Mouse (Mus musculus): ENCODE data around the gene Fcgr1. TPM values are rescaled to one million over a fixed set of nuclear protein-coding genes. Genes with fewer than 3 reads are reported as not detected.
"Not testable (repeated sequence)": the region's sequence is repeated elsewhere in the genome, so short reads cannot be mapped to it uniquely, and the experiment has no call there.

Gene Fcgr1
- total and polyA plus RNA-seq, 2 experiments from 2014 or later = 1.5 to 3.0 TPM

- Histone ChIP-seq H3K4me2 (ENCODE audit: low read depth, low read length) (peak within 1 kb of the TSS; percentile 64), H3K9ac (replicated peaks; ENCODE audit: low read depth, low read length) (peak within 1 kb of the TSS; percentile 75), H3K4me3 (ENCODE audit: low read depth, low read length) (peak within 1 kb of the TSS; percentile 53), H3K27ac (ENCODE audit: low read depth) (peak within 1 kb of the TSS; percentile 98), H3K4me1 (ENCODE audit: control insufficient read depth, insufficient read depth) (peaks cover 42% of the 10 kb centered on the region)
- WGBS = under 1% methylated on average over 19 of the region's 88 CpGs
- H3K27me3 ChIP-seq (ENCODE audit: control insufficient read depth, insufficient read depth, low read length); H3K9me3 ChIP-seq (replicated peaks; ENCODE audit: control insufficient read depth, low read length); H3K36me3 ChIP-seq (replicated peaks; ENCODE audit: control insufficient read depth, insufficient read depth, low read length): not testable (repeated sequence)
- DNase-seq (ENCODE audit: low spot score) (peak; percentile 66), ATAC-seq (ENCODE audit: insufficient read depth, low read depth) (peak; percentile 83)
- TF ChIP-seq EP300 (IDR thresholded peaks at IDR 0.05; ENCODE audit: low read depth) = peak; percentile 79
Measured at GRCm38 (mm10) chr3:96245003-96245886, 48.5 kb downstream of the Fcgr1 start, which contains the start of gene Hist2h2aa1. Gene Hist2h2aa1 (plus strand): TSS chr3:96245497.

DNA sequence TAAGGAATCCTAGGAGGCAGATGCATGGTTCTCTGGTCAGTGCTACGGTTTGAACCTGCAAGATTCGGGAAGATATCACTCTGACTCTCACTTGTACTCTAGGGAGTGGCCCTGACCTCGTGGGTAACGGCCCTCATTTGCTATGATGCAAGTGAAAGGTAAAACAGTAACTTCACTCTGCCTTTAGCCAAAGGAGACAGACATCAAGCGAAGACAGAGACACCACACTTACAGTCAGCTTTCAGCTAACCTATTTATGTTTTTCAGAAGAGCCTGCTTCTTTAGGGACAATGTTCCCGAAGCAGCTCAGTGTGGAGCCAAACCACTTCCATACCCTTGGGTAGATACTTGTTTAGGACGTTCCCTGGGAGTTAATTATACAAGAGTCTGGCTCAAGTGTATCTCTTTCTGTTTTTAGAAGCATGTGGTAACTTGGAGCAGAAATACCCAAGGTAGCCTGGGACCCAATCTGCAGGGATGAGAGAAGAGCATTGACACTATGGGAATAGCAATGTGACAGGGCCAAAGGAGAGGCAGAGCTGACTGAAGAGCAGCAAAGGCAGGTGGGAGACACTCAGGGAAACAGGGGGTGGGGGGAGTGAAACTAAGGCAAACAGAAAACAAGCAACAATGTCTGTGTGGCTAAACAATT is 49.7 kb downstream of the Fcgr1 start:
- Histone ChIP-seq H3K4me3 (ENCODE audit: low read depth, low read length) (peak overlapping the region; percentile 53), H3K4me2 (ENCODE audit: low read depth, low read length) (peak overlapping the region; percentile 64), H3K4me1 (ENCODE audit: control insufficient read depth, insufficient read depth) (peaks cover 35% of the 10 kb centered on the region), H3K9ac (replicated peaks; ENCODE audit: low read depth, low read length) (peak overlapping the region; percentile 75), H3K27me3 (ENCODE audit: control insufficient read depth, insufficient read depth, low read length) (no peaks in the 10 kb centered on the region), H3K27ac (ENCODE audit: low read depth) (peak overlapping the region; percentile 98), H3K36me3 (replicated peaks; ENCODE audit: control insufficient read depth, insufficient read depth, low read length) (no peaks in the 10 kb centered on the region), H3K9me3 (replicated peaks; ENCODE audit: control insufficient read depth, low read length) (no peaks in the 10 kb centered on the region)
- 68% methylated on average over 7 of the region's 7 CpGs for WGBS
- DNase-seq (ENCODE audit: low spot score) (no peak), ATAC-seq (ENCODE audit: insufficient read depth, low read depth) (no peak)
- no peak for TF ChIP-seq CTCF (IDR thresholded peaks at IDR 0.05; ENCODE audit: low read depth)
- TF ChIP-seq EP300 (IDR thresholded peaks at IDR 0.05; ENCODE audit: low read depth) = no peak

DNA sequence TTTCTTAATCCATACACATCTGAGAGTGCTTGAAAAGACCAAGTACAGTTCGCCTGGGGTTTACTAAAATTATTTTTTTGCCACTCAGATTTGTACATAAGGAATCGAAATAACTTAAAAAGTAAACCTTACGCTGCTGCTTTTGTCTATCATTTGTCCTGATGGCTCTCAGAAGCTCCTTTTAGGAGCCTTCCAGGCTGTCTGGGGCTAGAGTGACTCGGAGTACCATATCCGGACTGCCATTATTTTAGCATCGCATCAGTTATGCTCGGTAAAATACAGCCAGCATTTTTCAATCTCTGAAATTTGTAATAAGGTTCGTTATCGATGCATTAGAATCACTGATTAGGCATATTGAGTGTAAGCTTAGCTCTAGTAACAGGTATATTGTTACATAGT is 53.0 kb downstream of the Fcgr1 start:
- Histone ChIP-seq H3K4me3 (ENCODE audit: low read depth, low read length) (peak overlapping the region; percentile 35), H3K4me2 (ENCODE audit: low read depth, low read length) (peak overlapping the region; percentile 53; the same call in 1 of the 2 replicates), H3K36me3 (replicated peaks; ENCODE audit: control insufficient read depth, insufficient read depth, low read length) (no peaks in the 10 kb centered on the region), H3K27me3 (ENCODE audit: control insufficient read depth, insufficient read depth, low read length) (no peaks in the 10 kb centered on the region), H3K9ac (replicated peaks; ENCODE audit: low read depth, low read length) (peak overlapping the region; percentile 37), H3K9me3 (replicated peaks; ENCODE audit: control insufficient read depth, low read length) (no peaks in the 10 kb centered on the region), H3K4me1 (ENCODE audit: control insufficient read depth, insufficient read depth) (peaks cover 30% of the 10 kb centered on the region), H3K27ac (ENCODE audit: low read depth) (peak overlapping the region; percentile 83)
- DNase-seq (ENCODE audit: low spot score) = no peak
- no peak for TF ChIP-seq EP300 (IDR thresholded peaks at IDR 0.05; ENCODE audit: low read depth)
- TF ChIP-seq CTCF (IDR thresholded peaks at IDR 0.05; ENCODE audit: low read depth) = no peak
- 78% methylated on average over 9 of the region's 9 CpGs for WGBS
- ATAC-seq (ENCODE audit: insufficient read depth, low read depth) = no peak

DNA sequence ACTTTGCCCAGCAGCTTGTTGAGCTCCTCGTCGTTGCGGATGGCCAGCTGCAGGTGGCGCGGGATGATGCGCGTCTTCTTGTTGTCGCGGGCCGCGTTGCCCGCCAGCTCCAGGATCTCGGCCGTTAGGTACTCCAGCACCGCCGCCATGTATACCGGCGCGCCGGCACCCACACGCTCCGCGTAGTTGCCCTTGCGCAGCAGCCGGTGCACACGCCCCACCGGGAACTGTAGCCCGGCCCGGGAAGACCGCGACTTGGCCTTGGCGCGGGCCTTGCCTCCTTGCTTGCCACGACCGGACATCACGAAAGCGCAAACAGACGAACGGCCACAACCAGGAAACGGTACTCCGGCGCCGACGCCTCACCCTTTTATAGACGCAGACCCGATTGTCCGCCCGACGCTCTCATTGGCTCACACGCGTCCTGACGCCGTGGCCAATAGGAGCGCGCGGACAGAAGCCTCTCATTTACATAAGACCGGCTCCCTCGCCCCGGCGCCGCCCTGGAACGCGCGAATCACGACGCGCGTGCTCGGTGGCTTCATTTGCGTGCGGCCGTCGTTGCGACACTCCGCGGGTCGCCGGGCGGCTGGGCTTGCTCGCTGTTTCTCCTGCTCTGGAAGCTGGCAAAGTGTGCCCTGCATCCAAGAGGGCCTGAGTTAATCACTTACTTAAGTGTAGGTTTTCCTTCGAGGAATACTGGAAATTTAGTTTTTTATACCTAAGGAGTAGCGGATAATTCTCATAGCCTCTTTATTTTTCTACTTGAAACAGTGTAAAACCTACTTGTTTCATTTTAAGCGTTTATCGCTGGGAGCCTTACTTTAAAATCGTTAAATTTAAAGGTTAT is 53.6 kb downstream of the Fcgr1 start, which contains the start of gene Hist2h2aa2:
TSS of gene Hist2h2aa2 (minus strand) at position 328 of the 850 bp plus-strand sequence.
- H3K9me3 ChIP-seq (replicated peaks; ENCODE audit: control insufficient read depth, low read length); H3K27me3 ChIP-seq (ENCODE audit: control insufficient read depth, insufficient read depth, low read length); H3K36me3 ChIP-seq (replicated peaks; ENCODE audit: control insufficient read depth, insufficient read depth, low read length): not testable (repeated sequence)
- H3K4me3 ChIP-seq (ENCODE audit: low read depth, low read length) = peak within 1 kb of the TSS; percentile 35
- H3K27ac ChIP-seq (ENCODE audit: low read depth) = peak within 1 kb of the TSS; percentile 85
- peaks cover 30% of the 10 kb centered on the region for H3K4me1 ChIP-seq (ENCODE audit: control insufficient read depth, insufficient read depth)
- peak; percentile 82 for DNase-seq (ENCODE audit: low spot score)
- H3K4me2 ChIP-seq (ENCODE audit: low read depth, low read length) = peak within 1 kb of the TSS; percentile 53; the same call in 1 of the 2 replicates
- 7% methylated on average over 17 of the region's 85 CpGs for WGBS
- H3K9ac ChIP-seq (replicated peaks; ENCODE audit: low read depth, low read length) = peak within 1 kb of the TSS; percentile 37
- ATAC-seq (ENCODE audit: insufficient read depth, low read depth) = peak; percentile 80

- H3K36me3 ChIP-seq (replicated peaks; ENCODE audit: control insufficient read depth, insufficient read depth, low read length); DNase-seq (ENCODE audit: low spot score); H3K9me3 ChIP-seq (replicated peaks; ENCODE audit: control insufficient read depth, low read length); H3K27me3 ChIP-seq (ENCODE audit: control insufficient read depth, insufficient read depth, low read length): not testable (repeated sequence)
- Histone ChIP-seq H3K4me3 (ENCODE audit: low read depth, low read length) (peak within 1 kb of the TSS; percentile 40), H3K9ac (replicated peaks; ENCODE audit: low read depth, low read length) (peak within 1 kb of the TSS; percentile 36), H3K4me1 (ENCODE audit: control insufficient read depth, insufficient read depth) (peaks cover 24% of the 10 kb centered on the region), H3K4me2 (ENCODE audit: low read depth, low read length) (peak within 1 kb of the TSS; percentile 53), H3K27ac (ENCODE audit: low read depth) (peak within 1 kb of the TSS; percentile 85)
- 0% methylated on average over 10 of the region's 68 CpGs for WGBS
- ATAC-seq (ENCODE audit: insufficient read depth, low read depth) = peak; percentile 90
Measured at GRCm38 (mm10) chr3:96238954-96239793, 54.6 kb downstream of the Fcgr1 start, which contains the start of gene Hist2h3c2. Gene Hist2h3c2 (minus strand): TSS chr3:96239127.

Data from heart, postnatal 0 days (tissue).